Mouse (Mus musculus): ENCODE measurements around the gene Fibp. TPM values are rescaled to one million over a fixed set of nuclear protein-coding genes. Genes with fewer than 3 reads are reported as not detected.

The Fibp gene
- polyA plus RNA-seq, 1 experiment: 132 TPM

- DNase-seq (ENCODE audit: low read depth): no peak
These were observed 28.4 kb upstream of the Fibp start for GRCm38 (mm10) chr19:5431911-5432464.

GRCm38 (mm10) chr19:5432992-5433852, 27.2 kb upstream of the Fibp start:
- no peak for DNase-seq (ENCODE audit: low read depth)

- DNase-seq (ENCODE audit: low read depth): no peak
These were observed 26.5 kb upstream of the Fibp start for GRCm38 (mm10) chr19:5433951-5434350.

- DNase-seq (ENCODE audit: low read depth): no peak
These were observed 16.0 kb upstream of the Fibp start for GRCm38 (mm10) chr19:5444371-5444908.

- no peak for DNase-seq (ENCODE audit: low read depth)
These were observed 15.5 kb upstream of the Fibp start for GRCm38 (mm10) chr19:5444954-5445353.

GRCm38 (mm10) chr19:5445747-5446146, 14.7 kb upstream of the Fibp start:
- no peak for DNase-seq (ENCODE audit: low read depth)

- no peak for DNase-seq (ENCODE audit: low read depth)
These were observed 12.7 kb upstream of the Fibp start, which contains the start of gene Fosl1 for GRCm38 (mm10) chr19:5447515-5448353. Gene Fosl1, plus strand, starts transcription at chr19:5447547.

- no peak for DNase-seq (ENCODE audit: low read depth)
These were observed 11.9 kb upstream of the Fibp start for GRCm38 (mm10) chr19:5448354-5449150.

- DNase-seq (ENCODE audit: low read depth): no peak
These were observed 10.7 kb upstream of the Fibp start for GRCm38 (mm10) chr19:5449673-5450072.

GRCm38 (mm10) chr19:5451766-5452165, 8.6 kb upstream of the Fibp start:
- DNase-seq (ENCODE audit: low read depth): no peak

GRCm38 (mm10) chr19:5455037-5455436, 5.4 kb upstream of the Fibp start:
- DNase-seq (ENCODE audit: low read depth): no peak

GRCm38 (mm10) chr19:5455568-5455967, 4.8 kb upstream of the Fibp start:
- DNase-seq (ENCODE audit: low read depth): no peak

- DNase-seq (ENCODE audit: low read depth): no peak
These were observed 4.0 kb upstream of the Fibp start for GRCm38 (mm10) chr19:5456241-5456921.

GRCm38 (mm10) chr19:5456922-5457745, 3.3 kb upstream of the Fibp start:
- no peak for DNase-seq (ENCODE audit: low read depth)

- no peak for DNase-seq (ENCODE audit: low read depth)
These were observed 2.5 kb upstream of the Fibp start, which contains the start of gene Ccdc85b for GRCm38 (mm10) chr19:5457746-5458442. Gene Ccdc85b, minus strand, starts transcription at chr19:5457894.

- DNase-seq (ENCODE audit: low read depth): no peak
These were observed 1.4 kb upstream of the Fibp start for GRCm38 (mm10) chr19:5459019-5459418.

- no peak for DNase-seq (ENCODE audit: low read depth)
These were observed 519 bp upstream of the Fibp start for GRCm38 (mm10) chr19:5459896-5460295.

- DNase-seq (ENCODE audit: low read depth): no peak
These were observed 996 bp downstream of the Fibp start for GRCm38 (mm10) chr19:5461411-5461810.

- DNase-seq (ENCODE audit: low read depth): no peak
These were observed 2.8 kb downstream of the Fibp start for GRCm38 (mm10) chr19:5463212-5463611.

Measured in gonadal fat pad, adult 2 months (tissue).